Mouse (Mus musculus) urinary bladder, postnatal 4 days (tissue): ENCODE data around the gene Ndufs7.

Experiments
- DNase-seq, 2 experiments: peaks; one replicate each; pipeline ENCODE4 v3.0.0; 2021 to 2022; ENCODE audit warnings: low spot score in 2 of 2

Ndufs7 gene

DNA sequence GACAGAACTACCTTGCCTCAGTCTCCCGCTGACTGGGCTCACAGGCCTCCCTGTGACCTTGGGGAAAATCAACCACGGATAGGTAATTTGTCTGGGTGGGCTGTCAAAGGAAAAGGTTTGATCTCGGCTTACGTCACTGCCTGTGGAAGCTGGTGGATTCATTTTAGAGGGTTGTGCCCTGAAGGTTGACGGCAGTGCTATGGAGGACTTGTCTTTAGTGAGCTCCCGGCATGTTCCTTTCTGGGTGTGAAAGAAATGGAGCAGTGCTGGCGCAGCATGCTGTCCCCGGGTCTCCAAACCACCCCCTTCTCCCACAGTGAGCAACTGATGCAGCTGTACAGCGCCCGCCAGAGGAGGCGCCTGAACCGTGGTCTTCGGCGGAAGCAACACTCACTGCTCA lies 44.4 kb downstream of the Ndufs7 start:
- no peak for DNase-seq

DNA sequence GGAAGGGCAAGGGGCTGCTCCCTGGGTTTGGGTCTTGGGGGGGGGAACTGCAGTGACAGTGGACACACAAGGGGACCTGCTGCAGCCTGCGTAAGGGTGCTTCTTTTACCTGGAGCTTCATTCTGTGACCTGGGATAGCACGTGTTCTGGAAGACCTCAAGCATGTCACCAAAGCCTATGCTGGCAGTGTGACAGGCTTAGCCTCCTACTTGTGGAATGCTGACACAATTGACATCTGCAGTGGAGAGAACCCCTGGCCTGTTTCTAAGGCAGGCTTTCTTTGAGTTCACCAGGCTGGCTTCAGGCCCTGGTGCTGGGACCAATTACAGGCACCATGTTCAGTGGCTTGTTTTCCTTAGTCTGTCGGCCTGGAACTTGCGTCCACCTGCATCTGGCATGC lies 45.4 kb downstream of the Ndufs7 start:
- DNase-seq, result no peak

- DNase-seq, result no peak
These were observed 45.9 kb downstream of the Ndufs7 start for GRCm38 (mm10) chr10:80294788-80295303.

DNA sequence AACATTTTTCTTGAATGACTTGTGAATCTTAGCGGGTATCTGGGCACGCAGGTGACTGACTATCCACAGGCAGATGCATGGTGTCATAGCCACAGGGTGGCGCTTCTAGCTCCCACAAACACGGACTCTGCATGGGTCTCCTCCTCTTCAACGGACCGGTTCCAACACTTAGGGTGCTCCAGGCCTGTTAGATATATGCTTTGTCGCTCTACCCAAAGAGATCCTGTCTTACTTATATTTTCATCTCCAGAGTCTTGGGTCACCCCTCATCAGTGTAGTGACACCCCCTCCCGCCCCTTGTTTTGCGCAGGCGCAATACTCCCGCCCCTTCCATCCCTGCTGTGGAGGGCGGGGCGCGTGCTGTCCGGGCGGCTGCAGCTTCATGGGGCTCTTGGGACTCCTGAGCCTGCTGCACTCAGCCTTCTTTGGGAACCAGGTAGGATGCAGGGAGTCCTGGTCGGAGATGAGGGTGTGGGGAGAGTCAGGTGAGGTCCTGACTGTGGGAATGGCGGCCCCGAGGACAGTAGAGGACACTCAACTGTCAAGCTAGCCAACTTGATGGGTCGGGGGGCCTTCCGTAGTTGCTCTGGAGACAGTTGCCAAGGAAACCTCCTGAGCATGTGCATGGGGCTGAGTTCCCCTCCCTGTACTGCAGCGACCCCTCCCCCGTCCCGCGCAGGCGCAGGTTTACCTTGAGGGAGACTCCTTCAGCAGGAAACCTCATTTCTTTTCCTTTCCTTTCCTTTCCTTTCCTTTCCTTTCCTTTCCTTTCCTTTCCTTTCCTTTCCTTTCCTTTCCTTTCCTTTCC lies 46.9 kb downstream of the Ndufs7 start, which contains the start of gene Apc2:
Apc2 (plus strand) TSS at position 360 of the 808 bp plus-strand sequence.
- peak in 1 of 2 experiments; percentile 64 for DNase-seq

GRCm38 (mm10) chr10:80296824-80297223 lies 47.9 kb downstream of the Ndufs7 start:
- DNase-seq, result no peak

DNA sequence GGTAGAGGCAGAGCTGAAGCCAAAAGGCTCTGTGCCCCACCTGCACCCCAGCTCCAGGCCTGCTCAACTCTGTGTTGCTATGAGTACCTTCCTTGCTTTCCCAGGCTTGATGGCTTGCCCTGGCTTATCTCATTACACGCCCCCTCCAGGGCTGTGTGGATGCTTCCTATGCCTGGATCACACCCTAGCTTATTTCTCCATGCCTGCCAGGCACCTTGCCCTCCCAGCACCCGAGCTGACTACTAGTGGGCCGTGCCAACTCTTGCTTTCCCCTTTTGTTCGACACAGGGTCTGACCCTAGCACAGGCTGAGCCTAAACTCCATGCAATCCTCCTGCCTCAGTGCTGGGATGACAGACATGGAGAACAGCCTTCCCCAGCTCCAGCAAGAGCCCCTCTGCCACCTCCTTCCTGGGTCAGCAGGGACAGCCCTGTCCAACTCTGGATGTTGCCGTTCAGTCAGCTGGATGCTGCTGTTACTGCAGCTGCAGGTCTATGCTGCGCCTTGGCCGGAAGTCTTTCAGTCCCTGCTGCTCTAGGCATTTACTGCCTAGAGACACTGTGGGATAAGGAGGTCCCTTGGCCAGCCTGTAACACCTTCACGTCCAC lies 48.7 kb downstream of the Ndufs7 start:
- DNase-seq, result no peak

- no peak for DNase-seq
These were observed 49.8 kb downstream of the Ndufs7 start for GRCm38 (mm10) chr10:80298571-80299281.

- no peak for DNase-seq
These were observed 50.4 kb downstream of the Ndufs7 start for GRCm38 (mm10) chr10:80299301-80299700.

DNA sequence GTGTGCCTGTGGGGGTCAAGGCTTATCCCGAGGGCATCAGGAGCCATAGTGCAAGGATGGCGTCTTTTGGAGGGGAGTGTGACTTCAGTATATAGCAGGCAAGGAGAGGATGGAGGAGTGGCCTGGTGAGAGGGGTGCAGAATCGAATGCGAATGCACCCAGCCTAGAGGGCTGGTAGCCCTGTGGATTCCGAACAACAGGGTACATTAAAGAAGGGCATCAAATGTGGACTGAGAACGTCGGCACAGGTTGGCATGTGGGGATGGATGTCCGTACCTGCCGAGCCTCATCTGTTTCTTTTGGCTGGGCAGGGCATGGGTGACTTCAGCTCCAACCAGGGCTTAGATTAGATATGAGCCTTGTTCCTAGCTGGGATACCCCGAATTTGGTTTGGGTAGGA lies 50.9 kb downstream of the Ndufs7 start:
- DNase-seq, result no peak

GRCm38 (mm10) chr10:80300672-80301181 lies 51.8 kb downstream of the Ndufs7 start:
- DNase-seq, result no peak

- no peak for DNase-seq
These were observed 52.5 kb downstream of the Ndufs7 start for GRCm38 (mm10) chr10:80301256-80302081.

DNA sequence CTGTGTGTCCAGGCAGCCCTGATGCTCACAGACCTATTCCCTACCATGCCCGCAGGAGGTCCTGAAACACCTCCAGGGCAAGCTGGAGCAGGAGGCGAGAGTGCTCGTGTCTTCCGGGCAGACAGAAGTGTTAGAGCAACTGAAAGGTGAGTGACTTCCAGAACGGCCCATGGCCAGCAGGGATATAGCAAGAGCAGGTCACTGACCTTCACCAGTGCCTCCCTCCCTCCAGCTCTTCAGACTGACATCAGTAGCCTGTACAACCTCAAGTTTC lies 53.1 kb downstream of the Ndufs7 start:
- no peak for DNase-seq

GRCm38 (mm10) chr10:80302471-80302881 lies 53.6 kb downstream of the Ndufs7 start:
- DNase-seq, result peak; percentile 72 to 75

- DNase-seq, result no peak
These were observed 55.5 kb downstream of the Ndufs7 start for GRCm38 (mm10) chr10:80304458-80304857.

GRCm38 (mm10) chr10:80304862-80305261 lies 55.9 kb downstream of the Ndufs7 start:
- DNase-seq, result no peak
